Mouse (Mus musculus) frontal cortex, postnatal 10 days (tissue): ENCODE measurements around the gene Cacna1h.

Experiments
- DNase-seq, 2 experiments: peaks; one replicate each; pipeline ENCODE4 v3.0.0; 2022; ENCODE audit warnings: low spot score in 2 of 2, mixed read lengths in 1 of 2

Cacna1h gene

DNA sequence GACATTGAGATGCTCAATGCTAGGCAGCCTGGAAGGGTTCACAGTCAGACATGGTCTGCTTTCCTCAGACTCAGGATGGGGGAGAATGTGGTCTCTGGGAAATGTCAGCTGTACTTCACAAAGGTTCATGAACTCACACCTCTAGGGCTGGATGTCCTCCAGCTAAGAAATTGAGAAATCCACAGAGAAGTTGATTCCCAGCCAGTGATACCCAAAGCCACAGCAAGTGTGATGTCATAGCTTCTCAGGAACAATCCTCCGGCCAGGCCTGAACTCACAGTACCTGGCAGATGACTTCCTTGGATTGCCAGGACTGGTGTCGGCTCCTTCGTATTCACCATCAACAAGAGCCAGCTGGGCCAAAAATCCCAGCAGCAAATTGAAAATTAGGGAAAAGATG lies 12.3 kb upstream of the Cacna1h start:
- DNase-seq: no peak

DNA sequence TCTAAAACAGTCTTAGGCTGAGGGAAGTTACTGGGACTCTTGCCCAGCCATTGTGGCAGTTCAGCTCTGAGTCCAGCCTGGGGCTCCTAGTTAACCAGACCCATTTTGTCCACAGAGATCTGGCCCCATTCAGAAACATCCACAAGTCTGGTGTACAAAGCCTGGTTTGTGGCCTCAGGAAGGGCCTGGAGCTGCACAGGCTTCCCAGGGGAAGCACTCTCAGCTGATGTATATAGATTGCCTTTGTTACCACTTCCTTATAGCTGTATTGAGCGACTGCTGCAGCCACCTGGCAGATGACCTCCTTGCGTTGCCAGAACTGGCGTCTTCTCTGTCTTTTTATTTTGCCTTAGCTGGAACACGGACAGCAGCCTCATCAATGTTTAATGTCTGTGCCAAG lies 11.5 kb upstream of the Cacna1h start:
- DNase-seq: no peak

DNA sequence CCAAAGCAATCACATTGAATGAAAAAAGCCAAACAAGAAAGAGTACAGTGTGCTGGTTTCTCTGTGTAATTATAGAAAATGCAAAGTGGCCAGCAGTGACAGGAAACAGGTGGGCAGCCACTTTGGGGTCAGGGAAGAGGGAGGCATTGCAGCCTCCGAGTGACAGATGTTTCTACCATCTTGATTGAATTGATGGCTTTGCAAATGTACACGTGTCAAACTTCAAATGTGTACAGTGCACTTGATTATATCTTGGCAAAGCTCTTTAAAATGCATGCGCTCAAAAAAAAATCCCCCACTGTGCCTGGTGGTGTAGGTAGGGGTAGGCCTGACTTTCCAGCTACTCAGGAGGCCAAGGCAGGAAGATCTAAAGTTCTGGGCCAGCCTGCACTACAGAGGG lies 9.3 kb upstream of the Cacna1h start:
- no peak for DNase-seq

DNA sequence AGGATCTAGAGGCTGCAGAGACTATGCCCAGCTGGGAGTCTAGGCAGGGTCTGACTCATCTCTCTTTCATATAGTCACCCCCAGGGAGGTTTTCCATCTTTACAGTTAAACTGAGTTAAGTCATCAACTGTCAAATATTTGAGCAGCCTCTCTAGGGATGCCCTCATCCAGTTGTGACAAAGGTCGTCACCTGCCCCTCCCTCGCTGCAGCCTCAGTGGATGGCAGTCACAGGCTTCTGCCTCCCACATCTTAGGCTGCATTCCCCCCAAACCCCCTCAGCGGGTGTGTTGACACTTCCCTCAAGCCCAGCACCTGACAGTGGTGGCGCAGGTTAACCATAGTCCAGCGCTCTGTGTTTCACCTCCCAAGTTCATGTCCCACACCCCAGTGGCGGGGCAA lies 7.8 kb upstream of the Cacna1h start:
- DNase-seq: no peak

DNA sequence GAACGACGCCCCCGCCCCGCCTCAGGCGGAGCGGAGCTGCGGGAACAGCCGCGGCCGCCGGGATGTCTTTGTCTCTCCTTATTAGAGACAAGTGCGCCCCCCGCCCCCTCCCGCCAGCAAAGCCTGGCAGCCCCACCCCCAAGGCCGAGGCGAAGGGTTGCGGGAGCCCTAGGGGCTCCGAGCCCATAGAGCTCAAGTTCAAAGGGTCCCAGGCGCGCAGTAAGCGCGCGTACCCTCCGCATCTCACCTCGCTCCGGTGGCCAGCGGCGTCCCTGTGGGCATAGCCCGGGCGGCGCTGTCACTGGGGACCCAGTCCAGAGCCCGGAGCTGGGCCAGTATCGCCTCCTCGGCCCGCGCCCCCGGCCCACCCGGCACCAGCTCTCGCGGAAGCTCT lies 363 bp downstream of the Cacna1h start:
- DNase-seq: peak in 1 of 2 experiments; percentile 39

DNA sequence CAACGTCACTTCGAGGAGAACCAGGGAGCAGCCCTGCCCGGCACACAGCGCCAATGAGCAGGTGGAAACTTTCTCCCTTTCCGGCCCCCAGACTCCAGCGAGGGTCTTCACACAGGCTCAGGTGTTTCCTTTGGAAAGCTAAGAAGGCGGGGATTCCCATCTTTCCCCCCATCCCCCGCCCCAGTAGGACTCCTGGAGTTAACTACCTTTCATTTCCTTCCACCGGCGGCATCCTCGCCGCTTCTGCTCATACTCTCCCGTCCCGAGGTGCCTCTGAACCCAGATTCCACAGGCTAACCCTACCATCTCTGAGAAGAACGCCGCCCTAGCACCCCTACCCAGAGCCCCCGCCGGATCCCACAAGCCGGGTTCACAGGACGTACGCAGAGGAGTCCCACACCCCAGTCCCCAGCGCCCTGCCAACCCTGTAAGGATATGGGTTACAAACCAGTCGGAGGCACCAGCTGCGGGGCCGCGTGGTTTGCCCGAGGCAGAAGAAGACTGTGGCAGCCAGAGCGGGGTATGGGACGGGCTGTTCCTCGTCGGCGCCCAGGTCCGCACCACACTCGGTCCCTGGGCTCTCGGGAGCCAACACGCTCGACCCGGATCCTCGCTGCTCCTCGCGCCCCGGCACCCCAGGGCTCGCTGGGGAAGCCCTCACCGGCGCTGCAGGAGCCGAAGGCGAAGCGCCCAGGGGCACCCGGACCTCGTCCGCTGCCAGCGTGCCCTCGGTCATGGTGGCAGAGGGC lies 976 bp downstream of the Cacna1h start:
- DNase-seq: no peak

DNA sequence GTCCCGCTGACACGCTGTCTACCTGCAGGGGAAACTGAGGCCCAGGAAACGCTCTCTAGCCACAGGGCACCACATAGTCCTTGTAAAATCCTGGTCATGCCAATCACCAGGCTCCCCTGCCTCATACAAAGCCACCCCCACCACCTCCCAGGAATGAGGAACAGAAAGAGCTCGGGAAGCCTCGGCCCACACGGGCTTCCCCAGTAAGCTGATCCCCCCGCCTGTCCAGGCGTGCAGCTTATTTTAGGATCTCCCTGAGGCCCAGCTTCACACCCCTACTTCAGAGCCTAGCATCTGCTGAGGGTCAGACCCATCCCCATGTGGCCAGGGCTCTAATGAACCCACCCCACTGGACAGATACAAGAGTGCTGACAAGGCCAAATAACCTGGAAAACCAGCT lies 3.0 kb downstream of the Cacna1h start:
- no peak for DNase-seq

DNA sequence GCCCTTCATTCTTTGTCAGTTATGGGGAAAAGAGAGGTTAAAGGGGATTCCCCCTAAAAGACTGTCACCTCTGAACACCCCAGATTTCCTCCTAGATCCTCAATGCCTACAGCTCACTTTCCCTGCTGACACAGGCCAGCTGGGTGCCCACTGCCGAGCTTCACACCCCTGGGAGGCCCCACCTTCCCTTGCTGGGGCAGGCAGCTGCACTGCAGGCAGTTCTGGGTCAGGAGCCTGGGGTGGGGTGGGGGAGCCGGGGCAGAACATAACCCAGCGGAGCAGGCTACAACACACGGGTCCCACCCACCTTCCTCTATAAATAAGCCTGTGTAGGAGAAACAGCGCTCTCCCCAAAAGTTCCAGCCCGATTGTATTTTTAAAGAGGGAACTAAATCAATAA lies 3.7 kb downstream of the Cacna1h start:
- DNase-seq: no peak

DNA sequence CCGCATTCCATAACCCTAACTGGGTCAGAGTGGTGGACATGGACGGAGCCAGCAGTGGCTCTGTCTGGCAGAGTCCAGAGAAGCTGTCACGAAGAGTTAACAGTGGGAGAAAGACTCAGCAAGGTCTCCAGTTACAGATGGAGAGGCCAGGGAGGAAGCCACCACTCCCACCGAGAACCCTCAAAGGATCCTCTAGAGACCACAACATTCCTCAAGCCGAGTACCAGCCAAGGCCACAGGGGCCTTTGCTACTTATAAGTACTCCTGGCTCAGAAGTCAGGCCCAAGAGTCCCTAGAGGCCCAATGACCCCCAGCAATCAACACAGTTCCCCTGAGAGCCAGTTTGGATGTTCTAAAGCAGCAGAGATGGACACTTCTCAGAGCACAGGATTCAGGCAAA lies 4.3 kb downstream of the Cacna1h start:
- DNase-seq: no peak

DNA sequence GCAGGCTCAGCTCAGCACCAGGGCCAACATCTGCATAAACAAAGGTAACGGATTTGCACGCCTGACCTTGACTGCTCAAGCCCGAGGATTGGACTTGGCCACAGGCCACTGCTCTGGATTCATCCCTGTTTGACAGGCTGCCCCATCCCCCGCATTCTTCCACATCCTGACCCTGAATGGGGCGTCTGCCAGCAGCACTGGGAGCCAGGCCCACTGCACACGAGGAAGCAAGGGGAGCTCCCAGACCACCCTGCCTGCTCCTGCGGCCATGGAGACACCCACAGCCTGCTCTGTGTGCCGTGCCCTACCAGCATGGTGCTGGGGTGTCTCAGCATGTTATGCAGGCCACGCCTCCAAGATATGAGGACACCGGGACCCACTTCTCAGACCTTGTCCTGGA lies 6.1 kb downstream of the Cacna1h start:
- DNase-seq: no peak

DNA sequence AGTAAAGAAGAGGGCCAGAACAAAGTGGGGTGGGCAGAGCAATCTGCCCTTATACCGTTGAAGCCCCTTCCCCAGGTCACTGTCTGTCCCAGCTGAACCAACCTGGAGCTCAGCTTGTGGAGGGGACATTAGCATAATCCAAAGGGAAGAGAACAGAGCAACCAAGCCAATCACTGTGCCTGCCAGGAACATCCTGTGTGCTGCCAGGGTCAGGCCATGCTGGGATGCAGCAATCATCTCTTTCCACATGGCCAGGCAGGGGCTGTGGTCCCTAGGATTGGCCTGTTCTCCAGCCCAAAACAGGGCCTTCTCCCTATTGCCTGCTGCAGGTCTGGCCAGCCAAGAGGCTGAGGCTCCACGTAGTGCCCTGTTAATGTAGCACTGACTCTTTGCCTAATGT lies 7.6 kb downstream of the Cacna1h start:
- no peak for DNase-seq

DNA sequence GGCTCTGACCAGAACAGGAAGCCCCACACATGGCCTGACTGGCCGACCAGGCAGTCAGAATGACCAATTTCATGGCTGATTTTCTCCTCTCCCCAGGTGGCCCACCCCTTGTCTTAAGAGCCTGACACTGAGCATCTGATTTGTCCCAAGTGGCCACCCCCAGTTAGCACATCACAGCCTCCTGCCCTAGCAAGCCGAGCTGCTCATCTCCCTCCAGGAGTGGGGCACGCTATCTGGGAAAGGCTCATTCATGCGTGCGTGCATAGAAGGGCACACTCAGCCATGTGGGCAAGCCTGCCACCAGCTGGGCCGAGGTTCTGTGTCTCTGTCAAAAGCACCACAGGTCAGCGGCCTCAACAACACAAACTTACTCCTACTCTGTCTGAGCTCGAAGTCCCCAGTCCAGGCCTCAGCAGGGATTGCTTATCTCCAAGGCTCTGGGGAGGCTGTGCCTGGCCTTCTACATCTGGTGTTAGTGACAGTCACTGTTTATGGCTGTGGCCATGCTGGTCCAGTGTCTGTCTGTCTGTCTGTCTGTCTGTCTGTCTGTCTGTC lies 9.0 kb downstream of the Cacna1h start:
- no peak for DNase-seq

DNA sequence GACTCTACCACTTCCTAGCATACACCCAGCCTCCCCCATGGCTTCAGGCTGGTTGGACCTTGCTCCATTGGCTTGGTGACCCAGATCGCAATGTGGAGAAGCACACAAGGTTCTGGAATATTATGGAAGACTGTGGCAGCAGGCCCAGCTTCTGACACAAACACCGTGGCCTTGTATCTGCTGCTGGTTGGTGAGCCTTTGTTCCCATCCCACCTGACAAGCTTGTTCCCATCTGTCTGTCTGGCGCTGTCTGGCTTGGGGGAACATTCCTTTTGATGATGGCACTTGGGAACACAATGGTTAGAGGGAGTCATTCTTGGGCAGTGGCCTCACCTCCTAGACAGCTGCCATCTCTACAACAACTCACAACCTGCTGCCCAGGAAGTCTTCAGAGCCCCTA lies 12.6 kb downstream of the Cacna1h start:
- no peak for DNase-seq

DNA sequence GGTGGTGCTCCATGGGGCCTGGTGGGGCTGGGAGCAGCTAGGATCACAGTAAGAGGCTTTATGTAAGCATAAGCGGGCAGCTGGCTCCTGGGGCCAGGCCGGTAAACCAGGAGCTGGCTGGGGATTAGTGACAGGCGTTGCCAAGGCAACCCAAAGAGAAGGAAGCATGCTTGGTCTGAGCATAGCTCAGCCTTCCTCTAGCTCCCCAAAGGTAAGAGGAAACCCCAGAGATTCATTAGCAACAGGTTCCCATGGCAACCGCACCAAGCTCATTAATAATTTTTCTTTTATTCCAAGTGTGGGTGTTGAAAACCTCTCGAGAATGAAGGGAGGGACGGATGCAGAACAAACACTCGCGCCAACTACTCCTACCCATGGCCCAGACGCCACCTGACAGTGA lies 14.7 kb downstream of the Cacna1h start:
- no peak for DNase-seq

DNA sequence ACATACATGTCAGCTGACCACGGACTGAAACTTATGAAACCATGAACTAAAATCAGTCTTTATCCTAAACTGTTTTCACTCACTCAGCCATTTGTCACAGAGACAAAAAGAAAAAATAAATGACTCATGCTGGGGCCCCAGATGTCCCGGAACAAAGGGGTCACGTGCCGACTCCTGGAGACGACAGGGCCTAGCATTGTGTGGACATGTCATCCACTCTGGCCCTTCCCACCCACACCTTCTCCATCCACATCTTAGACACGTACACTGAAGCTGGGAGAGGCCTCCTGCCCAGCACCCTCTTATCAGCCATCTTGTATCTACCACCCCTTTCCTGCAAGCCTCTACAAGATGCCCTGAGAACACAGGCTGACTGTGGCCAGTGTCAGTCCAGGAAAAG lies 15.6 kb downstream of the Cacna1h start:
- DNase-seq: no peak

DNA sequence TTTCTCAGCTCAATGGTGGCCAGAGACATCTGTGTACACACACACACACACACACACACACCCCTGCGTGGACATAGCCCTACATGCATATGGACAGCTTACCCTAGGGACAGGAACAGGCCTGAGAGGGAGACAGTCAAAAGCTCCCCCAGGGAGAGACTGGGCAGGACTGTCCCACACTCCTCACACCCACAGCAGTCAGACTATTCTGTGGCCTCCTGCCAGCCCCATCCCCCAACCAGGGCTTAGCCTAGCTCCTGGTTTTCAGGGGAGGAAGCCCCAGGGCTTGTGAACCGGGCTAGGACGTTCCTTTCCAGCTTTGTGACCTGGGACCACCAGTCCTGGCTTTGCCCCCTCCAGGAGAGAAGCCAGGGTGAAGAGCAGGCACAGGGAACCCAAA lies 17.4 kb downstream of the Cacna1h start:
- DNase-seq: no peak

DNA sequence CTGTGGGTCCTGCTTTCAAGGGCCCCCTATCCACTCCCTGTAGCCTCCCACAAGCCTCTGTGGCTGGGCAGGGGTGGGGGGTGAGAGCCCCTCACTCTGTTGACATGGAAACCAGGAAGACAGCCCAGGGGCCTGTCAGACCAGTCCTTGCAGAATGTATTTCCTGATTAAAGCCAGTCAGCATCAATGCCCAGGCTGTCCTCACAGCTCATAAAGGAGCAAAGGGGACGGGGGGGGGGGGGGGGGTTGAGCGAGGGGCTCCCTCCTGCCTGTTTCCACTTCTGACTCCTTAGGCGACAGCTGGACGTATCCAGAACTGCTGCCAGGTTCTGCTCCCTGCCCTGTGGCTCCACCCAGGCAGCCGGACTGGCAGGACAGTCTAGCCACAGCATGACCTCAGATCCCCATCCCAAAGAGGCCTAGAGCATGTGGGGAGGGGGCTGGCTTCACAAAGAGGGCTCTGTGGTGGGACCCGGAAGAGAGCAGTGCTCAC lies 18.1 kb downstream of the Cacna1h start:
- no peak for DNase-seq

DNA sequence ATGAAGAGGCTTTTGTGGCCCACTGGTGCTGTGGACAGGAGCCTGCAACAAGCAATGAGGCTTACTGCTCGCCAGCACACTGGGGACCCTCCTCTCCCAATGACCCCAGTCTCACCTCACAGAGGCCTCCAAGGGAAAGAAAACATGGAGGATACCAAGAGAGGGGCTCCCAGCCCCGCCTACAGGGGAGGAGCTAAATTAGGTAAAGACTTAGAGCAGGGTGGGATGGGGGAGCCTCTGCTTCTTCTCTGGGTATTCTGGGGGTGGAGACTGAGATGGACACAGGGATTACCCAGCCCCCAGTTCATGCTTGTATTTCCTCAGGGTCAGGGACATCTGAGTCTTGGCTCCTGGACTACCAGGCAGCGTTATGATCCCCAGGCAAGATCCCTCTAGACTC lies 18.7 kb downstream of the Cacna1h start:
- DNase-seq: no peak

DNA sequence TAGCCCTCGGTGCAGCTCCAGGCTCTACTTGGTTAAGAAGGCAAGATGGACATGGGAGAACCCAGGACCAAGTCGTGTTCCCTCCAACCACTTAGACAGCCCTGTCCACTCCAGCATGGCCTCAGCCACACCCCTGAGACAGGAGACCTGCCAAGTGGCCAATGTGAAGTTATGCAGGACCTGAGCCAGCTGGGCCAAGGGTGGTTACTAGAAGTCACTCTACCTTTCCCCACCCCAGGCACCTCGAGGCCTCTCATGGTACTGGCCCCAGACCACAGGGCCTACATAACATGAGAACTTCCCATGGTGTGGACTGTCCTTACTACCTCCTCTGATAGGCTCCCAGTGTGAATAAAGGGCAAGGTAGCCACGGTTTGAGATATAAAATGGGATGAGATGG lies 19.4 kb downstream of the Cacna1h start:
- no peak for DNase-seq

DNA sequence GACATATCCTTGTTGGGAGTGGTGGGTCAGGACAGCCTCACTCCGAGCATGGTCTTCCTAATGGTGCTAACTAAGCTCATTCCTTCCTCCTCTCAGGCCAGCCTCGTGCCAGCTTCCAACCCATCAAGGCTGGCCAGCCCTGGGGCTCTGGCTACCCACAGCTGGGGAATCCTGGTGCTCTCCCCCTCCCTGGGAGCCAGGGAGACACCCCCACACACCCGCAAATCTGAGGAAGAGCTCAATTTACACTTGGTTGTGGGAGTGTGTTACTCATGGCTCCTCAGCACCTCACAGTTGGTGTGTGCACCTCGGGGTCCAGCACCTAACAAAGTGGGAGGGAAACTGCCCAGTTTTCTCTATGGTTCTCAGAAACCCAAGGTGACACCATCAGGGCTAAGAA lies 22.3 kb downstream of the Cacna1h start:
- no peak for DNase-seq

DNA sequence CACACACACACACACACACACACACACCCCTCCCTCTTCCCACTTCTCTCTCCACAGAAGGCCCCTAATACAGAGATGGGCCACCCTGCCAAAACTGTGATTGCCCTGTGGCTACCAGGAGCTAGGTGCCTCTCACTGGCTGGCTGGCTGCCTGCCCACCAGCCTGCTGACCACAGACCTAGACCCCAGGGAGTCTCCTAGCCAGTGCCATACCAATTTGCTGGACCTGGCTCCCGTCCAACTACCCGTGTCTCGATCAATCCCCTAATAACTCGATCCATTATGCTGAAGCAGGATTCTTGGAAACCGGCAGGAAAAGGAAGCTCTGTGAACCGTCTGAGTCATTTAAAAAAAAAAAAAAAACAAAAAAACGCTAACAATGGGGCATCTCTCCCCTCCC lies 22.8 kb downstream of the Cacna1h start:
- DNase-seq: no peak

DNA sequence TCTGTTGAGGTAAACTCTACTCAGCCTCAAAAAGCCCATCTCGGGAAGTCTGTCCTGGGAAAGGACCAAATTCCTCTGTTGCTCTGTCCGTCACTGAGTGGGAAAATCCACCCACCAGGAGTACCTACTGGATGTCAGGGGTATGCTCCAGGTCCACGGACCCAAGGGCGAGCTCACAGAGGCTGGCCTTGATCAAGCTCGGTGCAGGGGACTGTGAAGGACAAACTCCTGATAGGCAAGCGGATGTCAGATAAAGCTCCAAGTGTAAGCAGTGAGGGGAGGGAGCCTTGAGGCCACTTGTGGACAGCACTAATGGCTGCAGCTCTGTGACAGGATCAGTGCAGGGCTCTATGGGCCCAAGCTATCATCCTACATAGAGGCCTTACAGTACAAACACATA lies 23.4 kb downstream of the Cacna1h start:
- no peak for DNase-seq

DNA sequence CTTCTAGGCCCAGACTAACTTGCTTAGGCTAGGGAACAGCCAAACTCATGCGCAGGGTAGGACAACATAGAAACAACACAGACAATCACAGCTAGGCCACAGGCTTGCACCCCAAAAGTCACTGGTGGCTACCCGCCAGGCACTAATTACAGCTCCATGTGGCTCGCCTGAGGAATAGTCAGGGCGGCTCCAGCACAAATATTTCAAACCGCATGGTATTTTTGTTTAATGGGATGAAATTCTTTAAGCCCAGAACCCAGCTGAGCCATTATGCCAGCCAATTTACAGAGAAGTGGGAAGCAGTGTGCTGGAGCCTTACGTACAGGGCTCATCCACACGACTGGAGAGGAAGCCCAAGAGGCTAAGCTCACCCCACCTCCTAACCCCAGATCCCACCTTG lies 24.0 kb downstream of the Cacna1h start:
- DNase-seq: no peak
